Mouse (Mus musculus): Measurements from ENCODE around the gene Kdm4b. TPM values are rescaled to one million over a fixed set of nuclear protein-coding genes. Genes with fewer than 3 reads are reported as not detected.

Gene Kdm4b
- polyA plus RNA-seq, 1 experiment from 2014 or later = 22.4 TPM

GRCm38 (mm10) chr17:56290388-56291170 is 35.3 kb upstream of the Kdm4b start:
- H3K4me1 ChIP-seq (replicated peaks; ENCODE audit: insufficient read depth, low read length) = peaks cover 28% of the 10 kb centered on the region

GRCm38 (mm10) chr17:56291171-56291511 is 34.7 kb upstream of the Kdm4b start:
- peak overlapping the region; percentile 56 for H3K4me3 ChIP-seq (replicated peaks; ENCODE audit: low read depth, low read length)
- TF ChIP-seq CTCF (IDR thresholded peaks at IDR 0.05; ENCODE audit: low read depth) = peak; percentile 93
- peak overlapping the region; percentile 78 for H3K4me2 ChIP-seq (ENCODE audit: low read length)
- ATAC-seq (replicated peaks; ENCODE audit: low FRiP score, low read depth) (peak; percentile 88), DNase-seq (ENCODE audit: low spot score) (peak; percentile 99)
- under 1% methylated on average over 16 of the region's 16 CpGs for WGBS
- peaks cover 28% of the 10 kb centered on the region for H3K4me1 ChIP-seq (replicated peaks; ENCODE audit: insufficient read depth, low read length)
- H3K9me3 ChIP-seq (replicated peaks; ENCODE audit: low read length) = no peaks in the 10 kb centered on the region
- peak overlapping the region; percentile 54 for H3K9ac ChIP-seq (ENCODE audit: low read depth, low read length)
- H3K36me3 ChIP-seq (ENCODE audit: insufficient read depth, low read length) = peaks cover 3% of the 10 kb centered on the region; the same call in 1 of the 2 replicates
- H3K27me3 ChIP-seq (ENCODE audit: insufficient read depth, low read length) = no peaks in the 10 kb centered on the region
- peak overlapping the region; percentile 97 for H3K27ac ChIP-seq

More at GRCm38 (mm10) chr17:56290388-56291170, 35.3 kb upstream of the Kdm4b start:
- ATAC-seq (replicated peaks; ENCODE audit: low FRiP score, low read depth) (peak; percentile 85), DNase-seq (ENCODE audit: low spot score) (peak; percentile 97)
- no peaks in the 10 kb centered on the region for H3K27me3 ChIP-seq (ENCODE audit: insufficient read depth, low read length)
- no peaks in the 10 kb centered on the region for H3K9me3 ChIP-seq (replicated peaks; ENCODE audit: low read length)
- H3K9ac ChIP-seq (ENCODE audit: low read depth, low read length) = peak overlapping the region; percentile 71
- peaks cover 8% of the 10 kb centered on the region for H3K36me3 ChIP-seq (ENCODE audit: insufficient read depth, low read length)
- H3K4me3 ChIP-seq (replicated peaks; ENCODE audit: low read depth, low read length) = peak overlapping the region; percentile 56
- peak overlapping the region; percentile 97 for H3K27ac ChIP-seq
- no peak for TF ChIP-seq CTCF (IDR thresholded peaks at IDR 0.05; ENCODE audit: low read depth)
- WGBS = 3% methylated on average over 17 of the region's 17 CpGs
- peak overlapping the region; percentile 78 for H3K4me2 ChIP-seq (ENCODE audit: low read length)

GRCm38 (mm10) chr17:56291826-56292475 is 33.9 kb upstream of the Kdm4b start:
- H3K36me3 ChIP-seq (ENCODE audit: insufficient read depth, low read length) = no peaks in the 10 kb centered on the region
- H3K27ac ChIP-seq = peak overlapping the region; percentile 97
- WGBS = 44% methylated on average over 7 of the region's 7 CpGs
- TF ChIP-seq CTCF (IDR thresholded peaks at IDR 0.05; ENCODE audit: low read depth) = no peak
- no peak for ATAC-seq (replicated peaks; ENCODE audit: low FRiP score, low read depth)
- peak overlapping the region; percentile 54; the same call in 1 of the 2 replicates for H3K9ac ChIP-seq (ENCODE audit: low read depth, low read length)
- H3K4me2 ChIP-seq (ENCODE audit: low read length) = no peak overlapping the region; the same call in 1 of the 2 replicates
- no peak overlapping the region for H3K4me3 ChIP-seq (replicated peaks; ENCODE audit: low read depth, low read length)
- H3K27me3 ChIP-seq (ENCODE audit: insufficient read depth, low read length) = no peaks in the 10 kb centered on the region
- H3K4me1 ChIP-seq (replicated peaks; ENCODE audit: insufficient read depth, low read length) = peaks cover 28% of the 10 kb centered on the region
- no peaks in the 10 kb centered on the region for H3K9me3 ChIP-seq (replicated peaks; ENCODE audit: low read length)
- DNase-seq (ENCODE audit: low spot score) = peak; percentile 61

- Histone ChIP-seq H3K27ac (peak within 1 kb of the TSS; percentile 97), H3K4me1 (replicated peaks; ENCODE audit: insufficient read depth, low read length) (peaks cover 26% of the 10 kb centered on the region), H3K27me3 (ENCODE audit: insufficient read depth, low read length) (no peaks in the 10 kb centered on the region), H3K36me3 (ENCODE audit: insufficient read depth, low read length) (no peaks in the 10 kb centered on the region), H3K4me3 (replicated peaks; ENCODE audit: low read depth, low read length) (no peak within 1 kb of the TSS), H3K4me2 (ENCODE audit: low read length) (no peak within 1 kb of the TSS; the same call in 1 of the 2 replicates), H3K9ac (ENCODE audit: low read depth, low read length) (peak within 1 kb of the TSS; percentile 54; the same call in 1 of the 2 replicates), H3K9me3 (replicated peaks; ENCODE audit: low read length) (no peaks in the 10 kb centered on the region)
- TF ChIP-seq CTCF (IDR thresholded peaks at IDR 0.05; ENCODE audit: low read depth) = no peak
- 75% methylated on average over 4 of the region's 4 CpGs for WGBS
- ATAC-seq (replicated peaks; ENCODE audit: low FRiP score, low read depth) = no peak
- DNase-seq (ENCODE audit: low spot score) = no peak
These were observed 33.2 kb upstream of the Kdm4b start, which contains the start of gene Plin3 for GRCm38 (mm10) chr17:56292531-56293222. Gene Plin3, minus strand, starts transcription at chr17:56292873.

- Histone ChIP-seq H3K9me3 (replicated peaks; ENCODE audit: low read length) (no peaks in the 10 kb centered on the region), H3K9ac (ENCODE audit: low read depth, low read length) (no peak overlapping the region), H3K4me3 (replicated peaks; ENCODE audit: low read depth, low read length) (no peak overlapping the region), H3K36me3 (ENCODE audit: insufficient read depth, low read length) (no peaks in the 10 kb centered on the region), H3K4me2 (ENCODE audit: low read length) (no peak overlapping the region), H3K27me3 (ENCODE audit: insufficient read depth, low read length) (no peaks in the 10 kb centered on the region), H3K4me1 (replicated peaks; ENCODE audit: insufficient read depth, low read length) (peaks cover 20% of the 10 kb centered on the region), H3K27ac (no peak overlapping the region)
- no peak for DNase-seq (ENCODE audit: low spot score)
- no peak for ATAC-seq (replicated peaks; ENCODE audit: low FRiP score, low read depth)
- 71% methylated on average over 1 of the region's 1 CpGs for WGBS
- TF ChIP-seq CTCF (IDR thresholded peaks at IDR 0.05; ENCODE audit: low read depth) = no peak
These were observed 32.6 kb upstream of the Kdm4b start for GRCm38 (mm10) chr17:56293291-56293690.

- H3K9ac ChIP-seq (ENCODE audit: low read depth, low read length) = no peak overlapping the region
- no peaks in the 10 kb centered on the region for H3K36me3 ChIP-seq (ENCODE audit: insufficient read depth, low read length)
- no peak for DNase-seq (ENCODE audit: low spot score)
- no peak for ATAC-seq (replicated peaks; ENCODE audit: low FRiP score, low read depth)
- WGBS = 91% methylated on average over 19 of the region's 19 CpGs
- no peak overlapping the region for H3K4me3 ChIP-seq (replicated peaks; ENCODE audit: low read depth, low read length)
- TF ChIP-seq CTCF (IDR thresholded peaks at IDR 0.05; ENCODE audit: low read depth) = no peak
- no peaks in the 10 kb centered on the region for H3K27me3 ChIP-seq (ENCODE audit: insufficient read depth, low read length)
- no peak overlapping the region for H3K4me2 ChIP-seq (ENCODE audit: low read length)
- no peaks in the 10 kb centered on the region for H3K9me3 ChIP-seq (replicated peaks; ENCODE audit: low read length)
- H3K27ac ChIP-seq = no peak overlapping the region
- peaks cover 12% of the 10 kb centered on the region; the same call in 1 of the 2 replicates for H3K4me1 ChIP-seq (replicated peaks; ENCODE audit: insufficient read depth, low read length)
These were observed 31.6 kb upstream of the Kdm4b start for GRCm38 (mm10) chr17:56294241-56294640.

Data from kidney, postnatal 0 days (tissue).